Mouse (Mus musculus) right cerebral cortex, postnatal 14 days (tissue): ENCODE measurements around the gene Bsg.
A peak's percentile ranks its signal among the peaks of the same experiment; 100 is the strongest.

Experiments
- DNase-seq: peaks from one replicate; pipeline ENCODE4 v3.0.0; 2022

Gene Bsg

GRCm38 (mm10) chr10:79704065-79704969, at the start of gene Bsg:
Bsg (plus strand) TSS chr10:79704491.
- DNase-seq, result peak; percentile 99

GRCm38 (mm10) chr10:79654946-79655395, 49.3 kb upstream of the Bsg start:
- no peak for DNase-seq

- no peak for DNase-seq
Observed at GRCm38 (mm10) chr10:79658829-79659228, 45.5 kb upstream of the Bsg start.

GRCm38 (mm10) chr10:79660298-79660697, 44.0 kb upstream of the Bsg start:
- no peak for DNase-seq

GRCm38 (mm10) chr10:79661861-79662260, 42.4 kb upstream of the Bsg start:
- no peak for DNase-seq

- DNase-seq, result peak; percentile 68
Observed at GRCm38 (mm10) chr10:79664131-79664665, 40.1 kb upstream of the Bsg start, which contains the start of gene Madcam1. Madcam1 (plus strand) TSS chr10:79664559.

GRCm38 (mm10) chr10:79665051-79665450, 39.2 kb upstream of the Bsg start:
- no peak for DNase-seq

- DNase-seq, result no peak
Observed at GRCm38 (mm10) chr10:79666493-79666892, 37.8 kb upstream of the Bsg start.

- no peak for DNase-seq
Observed at GRCm38 (mm10) chr10:79668076-79668475, 36.2 kb upstream of the Bsg start.

GRCm38 (mm10) chr10:79668771-79669575, 35.3 kb upstream of the Bsg start, which contains the start of gene Tpgs1:
Tpgs1 (plus strand) TSS chr10:79669369.
- peak; percentile 85 for DNase-seq

- peak; percentile 81 for DNase-seq
Observed at GRCm38 (mm10) chr10:79669576-79670057, 34.7 kb upstream of the Bsg start.

GRCm38 (mm10) chr10:79670071-79670888, 34.0 kb upstream of the Bsg start:
- DNase-seq, result no peak

- DNase-seq, result no peak
Observed at GRCm38 (mm10) chr10:79671396-79672087, 32.7 kb upstream of the Bsg start.

GRCm38 (mm10) chr10:79672088-79672455, 32.2 kb upstream of the Bsg start:
- no peak for DNase-seq

GRCm38 (mm10) chr10:79673054-79673453, 31.2 kb upstream of the Bsg start:
- DNase-seq, result no peak

- no peak for DNase-seq
Observed at GRCm38 (mm10) chr10:79675346-79676035, 28.8 kb upstream of the Bsg start.

- DNase-seq, result no peak
Observed at GRCm38 (mm10) chr10:79680606-79681495, 23.4 kb upstream of the Bsg start.

GRCm38 (mm10) chr10:79681591-79682245, 22.6 kb upstream of the Bsg start, which contains the start of gene Cdc34:
Cdc34 (plus strand) TSS chr10:79682195.
- DNase-seq, result peak; percentile 99

- DNase-seq, result no peak
Observed at GRCm38 (mm10) chr10:79682551-79682915, 21.8 kb upstream of the Bsg start.
